Mouse (Mus musculus): ENCODE measurements around the gene Traf3ip2.
A peak's percentile ranks its signal among the peaks of the same experiment; 100 is the strongest.

The Traf3ip2 gene

GRCm38 (mm10) chr10:39600115-39600514 lies 12.6 kb upstream of the Traf3ip2 start:
- no peak for DNase-seq (ENCODE audit: low spot score in 2 of 2)

- DNase-seq (ENCODE audit: low spot score in 2 of 2) = no peak
Measured at GRCm38 (mm10) chr10:39601068-39601467, 11.7 kb upstream of the Traf3ip2 start.

- no peak for DNase-seq (ENCODE audit: low spot score in 2 of 2)
Measured at GRCm38 (mm10) chr10:39606434-39606833, 6.3 kb upstream of the Traf3ip2 start.

GRCm38 (mm10) chr10:39611234-39611633 lies 1.5 kb upstream of the Traf3ip2 start:
- DNase-seq (ENCODE audit: low spot score in 2 of 2) = no peak

GRCm38 (mm10) chr10:39612131-39612530 lies 603 bp upstream of the Traf3ip2 start:
- DNase-seq (ENCODE audit: low spot score in 2 of 2) = no peak

- no peak for DNase-seq (ENCODE audit: low spot score in 2 of 2)
Measured at GRCm38 (mm10) chr10:39612989-39613831, 476 bp downstream of the Traf3ip2 start.

- DNase-seq (ENCODE audit: low spot score in 2 of 2) = no peak
Measured at GRCm38 (mm10) chr10:39613973-39614372, 1.2 kb downstream of the Traf3ip2 start.

GRCm38 (mm10) chr10:39614676-39615075 lies 1.9 kb downstream of the Traf3ip2 start:
- DNase-seq (ENCODE audit: low spot score in 2 of 2) = no peak

GRCm38 (mm10) chr10:39615531-39616229 lies 2.9 kb downstream of the Traf3ip2 start:
- no peak for DNase-seq (ENCODE audit: low spot score in 2 of 2)

GRCm38 (mm10) chr10:39616230-39616590 lies 3.5 kb downstream of the Traf3ip2 start:
- no peak for DNase-seq (ENCODE audit: low spot score in 2 of 2)

GRCm38 (mm10) chr10:39616626-39617025 lies 3.9 kb downstream of the Traf3ip2 start:
- no peak for DNase-seq (ENCODE audit: low spot score in 2 of 2)

- DNase-seq (ENCODE audit: low spot score in 2 of 2) = no peak
Measured at GRCm38 (mm10) chr10:39618431-39618830, 5.7 kb downstream of the Traf3ip2 start.

GRCm38 (mm10) chr10:39620626-39621025 lies 7.9 kb downstream of the Traf3ip2 start:
- DNase-seq (ENCODE audit: low spot score in 2 of 2) = no peak

- DNase-seq (ENCODE audit: low spot score in 2 of 2) = no peak
Measured at GRCm38 (mm10) chr10:39623806-39624205, 11.1 kb downstream of the Traf3ip2 start.

- no peak for DNase-seq (ENCODE audit: low spot score in 2 of 2)
Measured at GRCm38 (mm10) chr10:39624837-39625625, 12.3 kb downstream of the Traf3ip2 start.

- DNase-seq (ENCODE audit: low spot score in 2 of 2) = no peak
Measured at GRCm38 (mm10) chr10:39625626-39626260, 13.0 kb downstream of the Traf3ip2 start.

- DNase-seq (ENCODE audit: low spot score in 2 of 2) = no peak
Measured at GRCm38 (mm10) chr10:39626376-39626775, 13.6 kb downstream of the Traf3ip2 start.

GRCm38 (mm10) chr10:39628799-39629517 lies 16.2 kb downstream of the Traf3ip2 start:
- no peak for DNase-seq (ENCODE audit: low spot score in 2 of 2)

GRCm38 (mm10) chr10:39629746-39630552 lies 17.2 kb downstream of the Traf3ip2 start:
- peak; percentile 64 to 73 for DNase-seq (ENCODE audit: low spot score in 2 of 2)

- no peak for DNase-seq (ENCODE audit: low spot score in 2 of 2)
Measured at GRCm38 (mm10) chr10:39630811-39631210, 18.1 kb downstream of the Traf3ip2 start.
